Mouse (Mus musculus): ENCODE data around the gene Znrf3. TPM values are rescaled to one million over a fixed set of nuclear protein-coding genes. Genes with fewer than 3 reads are reported as not detected.

Gene Znrf3
- total and polyA plus RNA-seq, 2 experiments from 2014 or later: 9.9 to 13.6 TPM

DNA sequence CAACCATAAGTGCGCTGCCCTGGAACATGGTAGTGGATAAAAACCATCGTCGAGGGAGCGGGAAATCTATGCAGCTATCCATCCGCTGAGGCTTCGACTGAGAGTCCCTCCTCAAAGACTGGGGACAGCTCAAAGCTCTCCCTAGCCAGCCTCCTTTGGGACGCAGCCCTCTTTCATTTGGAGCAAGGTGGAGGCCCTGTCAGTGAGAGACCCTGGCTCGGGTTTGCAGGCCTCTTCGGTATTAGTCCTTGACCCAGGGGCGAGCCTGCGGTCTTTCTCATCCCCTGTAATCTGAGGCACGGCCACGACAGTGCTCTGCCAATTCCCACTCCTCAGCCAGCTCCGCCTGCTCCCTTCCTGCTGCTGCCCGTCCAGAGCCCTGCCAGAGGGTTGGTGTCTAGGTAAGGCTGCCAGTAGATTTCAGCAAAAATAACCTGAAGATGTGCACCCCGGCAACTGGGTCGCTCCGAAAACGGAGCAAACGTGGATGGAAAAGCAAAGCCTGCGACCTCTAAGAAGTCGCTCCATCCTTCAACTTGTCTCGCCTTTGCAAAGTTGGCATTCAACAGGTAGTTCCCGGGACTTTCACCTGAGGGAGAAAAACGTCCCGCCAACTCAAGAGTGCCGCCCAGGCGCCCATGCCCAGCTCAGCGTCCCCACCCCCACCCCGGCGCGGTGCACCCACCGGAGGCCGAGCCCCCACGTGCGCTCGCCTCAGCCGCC lies 975 bp downstream of the Znrf3 start:
- Histone ChIP-seq H3K4me2 (ENCODE audit: low read depth, low read length) (peak overlapping the region; percentile 96), H3K9ac (replicated peaks; ENCODE audit: low read length) (peak overlapping the region; percentile 81), H3K9me3 (ENCODE audit: low read length) (no peaks in the 10 kb centered on the region), H3K36me3 (ENCODE audit: insufficient read depth, low read length) (no peaks in the 10 kb centered on the region), H3K4me3 (ENCODE audit: low read length) (peak overlapping the region; percentile 85), H3K27me3 (ENCODE audit: insufficient read depth, low read length) (no peaks in the 10 kb centered on the region), H3K4me1 (ENCODE audit: insufficient read depth, low read length) (peaks cover 15% of the 10 kb centered on the region; the same call in 1 of the 2 replicates), H3K27ac (peak overlapping the region; percentile 79; the same call in 1 of the 2 replicates)
- under 1% methylated on average over 38 of the region's 38 CpGs for WGBS
- no peak for TF ChIP-seq CTCF (IDR thresholded peaks at IDR 0.05; ENCODE audit: low read depth)
- peak; percentile 8; the same call in 1 of the 2 replicates for ATAC-seq
- peak; percentile 43 for DNase-seq (ENCODE audit: low spot score)

DNA sequence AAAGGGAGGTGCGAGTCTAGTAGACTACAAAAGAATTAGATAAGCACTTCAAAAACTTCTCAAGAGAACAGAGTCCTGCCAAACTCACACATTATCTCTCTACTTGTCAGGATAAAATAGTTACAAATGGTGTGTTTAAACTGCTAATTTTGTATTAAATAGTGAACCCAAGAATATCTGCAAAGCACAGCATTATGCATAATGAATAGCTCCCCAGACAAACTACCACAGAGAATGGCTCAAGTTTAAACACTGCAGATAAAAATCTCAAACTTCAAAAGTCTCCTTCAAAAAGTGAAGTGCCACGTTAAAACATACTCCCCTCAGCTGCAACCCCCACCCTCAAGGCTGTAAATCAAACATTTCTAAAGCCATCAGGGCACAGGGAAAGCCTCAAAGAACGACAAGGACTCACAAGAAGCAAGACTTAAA lies 2.0 kb downstream of the Znrf3 start:
- no peak for TF ChIP-seq CTCF (IDR thresholded peaks at IDR 0.05; ENCODE audit: low read depth)
- Histone ChIP-seq H3K27ac (no peak overlapping the region), H3K9ac (replicated peaks; ENCODE audit: low read length) (peak overlapping the region; percentile 81; the same call in 1 of the 2 replicates), H3K4me1 (ENCODE audit: insufficient read depth, low read length) (peaks cover 15% of the 10 kb centered on the region; the same call in 1 of the 2 replicates), H3K9me3 (ENCODE audit: low read length) (no peaks in the 10 kb centered on the region), H3K36me3 (ENCODE audit: insufficient read depth, low read length) (no peaks in the 10 kb centered on the region), H3K4me2 (ENCODE audit: low read depth, low read length) (peak overlapping the region; percentile 96), H3K27me3 (ENCODE audit: insufficient read depth, low read length) (no peaks in the 10 kb centered on the region), H3K4me3 (ENCODE audit: low read length) (peak overlapping the region; percentile 85)
- ATAC-seq (no peak), DNase-seq (ENCODE audit: low spot score) (no peak)
- 20% methylated on average over 3 of the region's 3 CpGs for WGBS

DNA sequence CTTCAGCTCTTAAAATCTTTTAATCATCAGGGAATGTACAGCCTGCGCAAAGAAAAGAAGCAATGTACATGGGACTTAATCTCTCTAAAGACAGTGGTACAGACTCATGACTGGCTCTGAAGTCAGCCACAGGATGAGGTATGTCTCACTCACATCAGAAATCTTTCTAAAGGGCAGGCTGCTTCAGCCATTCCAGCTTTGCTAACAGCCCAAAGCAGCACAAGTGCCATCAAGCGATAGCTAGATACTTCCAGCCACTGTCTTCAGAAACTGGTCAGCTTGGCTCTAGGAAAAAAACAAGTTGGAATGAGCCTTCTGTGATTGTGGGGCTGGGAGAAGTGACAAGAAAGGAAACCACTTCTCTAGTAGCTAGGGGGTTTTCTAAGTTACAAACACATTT lies 7.0 kb downstream of the Znrf3 start:
- Histone ChIP-seq H3K9ac (replicated peaks; ENCODE audit: low read length) (no peak overlapping the region), H3K4me2 (ENCODE audit: low read depth, low read length) (no peak overlapping the region), H3K36me3 (ENCODE audit: insufficient read depth, low read length) (no peaks in the 10 kb centered on the region), H3K27me3 (ENCODE audit: insufficient read depth, low read length) (no peaks in the 10 kb centered on the region), H3K9me3 (ENCODE audit: low read length) (no peaks in the 10 kb centered on the region), H3K27ac (no peak overlapping the region), H3K4me1 (ENCODE audit: insufficient read depth, low read length) (peaks cover 6% of the 10 kb centered on the region; the same call in 1 of the 2 replicates), H3K4me3 (ENCODE audit: low read length) (no peak overlapping the region)
- 83% methylated on average over 2 of the region's 2 CpGs for WGBS
- ATAC-seq: no peak
- DNase-seq (ENCODE audit: low spot score): no peak
- TF ChIP-seq CTCF (IDR thresholded peaks at IDR 0.05; ENCODE audit: low read depth): no peak

DNA sequence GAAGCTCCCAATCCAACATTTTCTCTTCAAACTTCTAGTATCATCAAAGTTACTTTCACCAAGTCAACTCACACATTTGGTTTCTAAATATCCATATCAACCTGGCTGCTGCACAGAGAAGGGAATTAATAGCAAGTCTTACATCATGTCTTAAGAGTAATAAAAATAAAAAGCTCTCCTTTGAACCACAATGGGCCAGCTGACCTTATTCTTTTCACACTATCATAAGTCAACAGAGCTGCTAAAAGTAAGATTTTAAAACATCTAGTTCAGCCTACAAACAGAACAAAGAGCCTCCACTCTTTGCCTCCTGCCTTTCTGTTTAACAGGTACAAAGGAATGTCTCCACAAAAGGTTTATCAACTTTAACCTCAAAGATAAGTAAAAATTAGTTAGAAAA lies 7.7 kb downstream of the Znrf3 start:
- DNase-seq (ENCODE audit: low spot score) (no peak), ATAC-seq (no peak)
- no peak overlapping the region for H3K27ac ChIP-seq
- no peak for TF ChIP-seq CTCF (IDR thresholded peaks at IDR 0.05; ENCODE audit: low read depth)
- no peaks in the 10 kb centered on the region for H3K36me3 ChIP-seq (ENCODE audit: insufficient read depth, low read length)
- H3K4me2 ChIP-seq (ENCODE audit: low read depth, low read length): no peak overlapping the region
- H3K4me3 ChIP-seq (ENCODE audit: low read length): no peak overlapping the region
- 0 out of 2 replicates have a peak, but pooled peaks cover under 1% of the 10 kb centered on the region for H3K4me1 ChIP-seq (ENCODE audit: insufficient read depth, low read length)
- no peaks in the 10 kb centered on the region for H3K27me3 ChIP-seq (ENCODE audit: insufficient read depth, low read length)
- no peak overlapping the region for H3K9ac ChIP-seq (replicated peaks; ENCODE audit: low read length)
- no peaks in the 10 kb centered on the region for H3K9me3 ChIP-seq (ENCODE audit: low read length)

DNA sequence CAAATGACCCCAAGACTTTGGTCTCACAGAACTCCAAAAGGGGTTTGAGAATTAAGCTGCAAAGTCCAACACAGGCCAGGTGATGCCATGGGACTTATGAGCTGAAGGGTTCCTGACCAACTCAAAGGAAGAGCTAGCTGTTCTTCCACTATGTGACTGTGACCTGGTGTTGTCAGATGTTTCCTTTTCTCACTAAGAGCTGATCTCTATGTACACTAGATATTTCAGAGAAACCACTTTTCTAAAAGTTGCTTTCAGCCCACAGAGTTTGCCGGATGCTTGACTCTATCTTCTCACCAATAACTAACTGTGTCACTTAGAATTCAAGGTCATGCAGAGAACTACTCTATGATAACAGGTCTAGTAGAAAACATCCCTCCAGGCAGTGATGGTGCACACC lies 9.2 kb downstream of the Znrf3 start:
- WGBS: 95% methylated on average over 1 of the region's 1 CpGs
- no peak for TF ChIP-seq CTCF (IDR thresholded peaks at IDR 0.05; ENCODE audit: low read depth)
- no peak overlapping the region for H3K4me3 ChIP-seq (ENCODE audit: low read length)
- H3K27ac ChIP-seq: no peak overlapping the region
- no peak for ATAC-seq
- H3K9ac ChIP-seq (replicated peaks; ENCODE audit: low read length): no peak overlapping the region
- DNase-seq (ENCODE audit: low spot score): no peak
- H3K36me3 ChIP-seq (ENCODE audit: insufficient read depth, low read length): no peaks in the 10 kb centered on the region
- no peak overlapping the region for H3K4me2 ChIP-seq (ENCODE audit: low read depth, low read length)
- H3K4me1 ChIP-seq (ENCODE audit: insufficient read depth, low read length): no peaks in the 10 kb centered on the region; the same call in 1 of the 2 replicates
- no peaks in the 10 kb centered on the region for H3K9me3 ChIP-seq (ENCODE audit: low read length)
- H3K27me3 ChIP-seq (ENCODE audit: insufficient read depth, low read length): no peaks in the 10 kb centered on the region

DNA sequence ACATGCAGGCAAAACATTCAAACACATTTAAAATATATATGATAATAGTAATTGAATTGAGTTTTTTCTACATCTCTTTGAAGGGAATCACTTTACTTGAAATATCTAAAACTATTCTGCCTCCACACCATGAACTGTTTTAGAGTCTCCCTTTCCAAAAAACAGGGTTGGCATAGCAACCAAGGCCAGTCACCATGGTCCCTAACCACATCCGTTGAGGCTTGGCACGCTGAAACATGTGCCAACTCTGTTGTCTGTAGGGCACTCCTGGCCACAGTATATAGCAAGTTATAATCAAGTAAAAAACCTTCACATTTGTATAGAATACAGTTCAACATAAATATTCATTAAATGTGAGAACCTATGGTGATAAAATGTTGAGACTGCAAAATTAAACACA lies 12.3 kb downstream of the Znrf3 start:
- H3K27me3 ChIP-seq (ENCODE audit: insufficient read depth, low read length): no peaks in the 10 kb centered on the region
- H3K27ac ChIP-seq: no peak overlapping the region
- no peak for TF ChIP-seq CTCF (IDR thresholded peaks at IDR 0.05; ENCODE audit: low read depth)
- H3K9me3 ChIP-seq (ENCODE audit: low read length): no peaks in the 10 kb centered on the region
- peak; percentile 57 for DNase-seq (ENCODE audit: low spot score)
- 34% methylated on average over 2 of the region's 2 CpGs for WGBS
- H3K36me3 ChIP-seq (ENCODE audit: insufficient read depth, low read length): no peaks in the 10 kb centered on the region
- no peaks in the 10 kb centered on the region; the same call in 1 of the 2 replicates for H3K4me1 ChIP-seq (ENCODE audit: insufficient read depth, low read length)
- H3K4me2 ChIP-seq (ENCODE audit: low read depth, low read length): no peak overlapping the region
- ATAC-seq: no peak
- no peak overlapping the region for H3K9ac ChIP-seq (replicated peaks; ENCODE audit: low read length)
- no peak overlapping the region for H3K4me3 ChIP-seq (ENCODE audit: low read length)

DNA sequence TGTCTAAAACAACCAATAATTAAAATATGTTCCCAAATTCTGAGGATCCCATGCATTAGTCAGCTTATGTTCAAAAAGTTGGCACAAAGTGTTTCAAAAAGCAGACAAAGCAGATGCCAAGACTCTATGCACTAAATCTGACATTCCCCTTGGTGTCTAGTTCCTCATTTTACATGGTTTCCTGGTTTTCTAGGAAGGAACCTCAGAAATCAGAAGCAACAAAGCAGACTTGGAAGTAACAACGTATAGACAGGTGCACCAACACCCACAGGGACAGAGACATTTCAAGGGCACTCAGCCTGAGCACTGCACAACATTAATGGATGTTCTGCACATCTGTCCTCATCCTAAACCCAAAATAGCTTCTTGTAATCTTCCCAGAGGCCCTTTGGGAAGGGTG lies 13.8 kb downstream of the Znrf3 start:
- ATAC-seq (no peak), DNase-seq (ENCODE audit: low spot score) (no peak)
- Histone ChIP-seq H3K36me3 (ENCODE audit: insufficient read depth, low read length) (no peaks in the 10 kb centered on the region), H3K9me3 (ENCODE audit: low read length) (no peaks in the 10 kb centered on the region), H3K4me2 (ENCODE audit: low read depth, low read length) (no peak overlapping the region), H3K27me3 (ENCODE audit: insufficient read depth, low read length) (no peaks in the 10 kb centered on the region), H3K4me3 (ENCODE audit: low read length) (no peak overlapping the region), H3K9ac (replicated peaks; ENCODE audit: low read length) (no peak overlapping the region), H3K27ac (no peak overlapping the region), H3K4me1 (ENCODE audit: insufficient read depth, low read length) (peaks cover under 1% of the 10 kb centered on the region; the same call in 1 of the 2 replicates)
- WGBS: 49% methylated on average over 1 of the region's 1 CpGs
- TF ChIP-seq CTCF (IDR thresholded peaks at IDR 0.05; ENCODE audit: low read depth): no peak
